Mouse (Mus musculus) kidney, adult 2 months (tissue): ENCODE measurements around the gene Slc38a10. TPM values are rescaled to one million over a fixed set of nuclear protein-coding genes. Genes with fewer than 3 reads are reported as not detected.

Source experiments
- DNase-seq: peaks from one replicate; pipeline ENCODE4 v3.0.0; 2021
- H3K27ac ChIP-seq: fragments of 200-500 bp; 2 replicates; pipeline ENCODE4 v1.5.1; 2012; ENCODE audit warnings: low read depth, low read length, control low read depth, inconsistent platforms; ENCODE audit not compliant: insufficient read depth
- H3K27me3 ChIP-seq: fragments of 200-500 bp; replicated peaks from 2 replicates; pipeline ENCODE4 v1.6.1; 2012; ENCODE audit warnings: mild to moderate bottlenecking, moderate library complexity, low read length, inconsistent platforms; ENCODE audit not compliant: control insufficient read depth, insufficient read depth
- H3K36me3 ChIP-seq: fragments of 200-500 bp; 2 replicates; pipeline ENCODE4 v1.6.1; 2012; ENCODE audit warnings: mild to moderate bottlenecking, moderate library complexity, low read length, inconsistent platforms; ENCODE audit not compliant: control insufficient read depth, insufficient read depth
- H3K4me1 ChIP-seq: fragments of 200-500 bp; 2 replicates; pipeline ENCODE4 v1.6.1; 2011; ENCODE audit warnings: low read length; ENCODE audit not compliant: control insufficient read depth, insufficient read depth
- H3K4me3 ChIP-seq: fragments of 200-500 bp; 2 replicates; pipeline ENCODE4 v1.5.1; 2011; ENCODE audit warnings: mild to moderate bottlenecking, low read depth, low read length, control low read depth; ENCODE audit not compliant: insufficient read depth
- CTCF ChIP-seq: fragments of 200-500 bp; conservative IDR thresholded peaks from 2 replicates; pipeline ENCODE4 v1.5.1; 2011; ENCODE audit warnings: low read depth, mild to moderate bottlenecking, control low read depth, low read length, moderate library complexity, mixed read lengths; ENCODE audit not compliant: insufficient read depth, insufficient read length
- POLR2A ChIP-seq: fragments of 200-500 bp; IDR thresholded peaks from one replicate; pipeline ENCODE4 v1.6.1; 2011; ENCODE audit warnings: low read depth, low read length, control low read depth
- WGBS: fragments of 180-500 bp; shearing (Covaris S2); methylation state at CpG from one replicate; pipeline ENCODE4 v1.1.7; 2018; 5-methylcytosine and 5-hydroxymethylcytosine counted together
- polyA plus RNA-seq: library from polyadenylated mRNA; depleted of rRNA; stranded (reverse); fragments of >200 nt; gene quantifications from 2 replicates; pipeline ENCODE4 v1.2.3, GENCODE M21; 2012

Slc38a10 gene
- polyA plus RNA-seq, 1 experiment = 151 TPM

GRCm38 (mm10) chr11:120072986-120073647 is 78.0 kb downstream of the Slc38a10 start:
- DNase-seq = no peak
- no peaks in the 10 kb centered on the region for H3K36me3 ChIP-seq
- WGBS = 86% methylated on average over 9 of the region's 9 CpGs

GRCm38 (mm10) chr11:120071731-120072320 is 79.3 kb downstream of the Slc38a10 start:
- TF ChIP-seq CTCF (no peak), POLR2A (no peak)
- H3K4me3 ChIP-seq = no peak overlapping the region
- H3K27me3 ChIP-seq = no peaks in the 10 kb centered on the region
- H3K27ac ChIP-seq = no peak overlapping the region
- H3K4me1 ChIP-seq = no peaks in the 10 kb centered on the region
- WGBS = 89% methylated on average over 7 of the region's 7 CpGs
- no peak for DNase-seq
- H3K36me3 ChIP-seq = no peaks in the 10 kb centered on the region

More at GRCm38 (mm10) chr11:120072986-120073647, 78.0 kb downstream of the Slc38a10 start:
- Histone ChIP-seq H3K27me3 (no peaks in the 10 kb centered on the region), H3K27ac (no peak overlapping the region), H3K4me1 (no peaks in the 10 kb centered on the region), H3K4me3 (no peak overlapping the region)
- TF ChIP-seq POLR2A (no peak), CTCF (no peak; the same call in 1 of the 2 replicates)

- Histone ChIP-seq H3K36me3 (no peaks in the 10 kb centered on the region), H3K27me3 (no peaks in the 10 kb centered on the region), H3K4me1 (no peaks in the 10 kb centered on the region), H3K27ac (no peak overlapping the region), H3K4me3 (no peak overlapping the region)
- WGBS = 69% methylated on average over 12 of the region's 12 CpGs
- peak; percentile 19 for DNase-seq
- TF ChIP-seq POLR2A (no peak), CTCF (no peak)
These were observed 80.1 kb downstream of the Slc38a10 start for GRCm38 (mm10) chr11:120071065-120071464.

GRCm38 (mm10) chr11:120070286-120070930 is 80.7 kb downstream of the Slc38a10 start:
- H3K36me3 ChIP-seq = no peaks in the 10 kb centered on the region
- no peak overlapping the region for H3K4me3 ChIP-seq
- no peaks in the 10 kb centered on the region for H3K4me1 ChIP-seq
- TF ChIP-seq CTCF (no peak), POLR2A (no peak)
- 95% methylated on average over 27 of the region's 27 CpGs for WGBS
- DNase-seq = no peak
- no peak overlapping the region for H3K27ac ChIP-seq
- no peaks in the 10 kb centered on the region for H3K27me3 ChIP-seq

- TF ChIP-seq POLR2A = no peak
- no peak for TF ChIP-seq CTCF
- no peak for DNase-seq
- H3K4me3 ChIP-seq = no peak overlapping the region
- H3K4me1 ChIP-seq = no peaks in the 10 kb centered on the region
- 64% methylated on average over 11 of the region's 11 CpGs for WGBS
- H3K36me3 ChIP-seq = no peaks in the 10 kb centered on the region
- H3K27ac ChIP-seq = no peak overlapping the region
- no peaks in the 10 kb centered on the region for H3K27me3 ChIP-seq
These were observed 81.9 kb downstream of the Slc38a10 start for GRCm38 (mm10) chr11:120069261-120069660.

- H3K27me3 ChIP-seq = no peaks in the 10 kb centered on the region
- no peaks in the 10 kb centered on the region for H3K36me3 ChIP-seq
- no peak overlapping the region for H3K4me3 ChIP-seq
- 77% methylated on average over 17 of the region's 17 CpGs for WGBS
- TF ChIP-seq CTCF (no peak), POLR2A (no peak)
- no peak for DNase-seq
- no peaks in the 10 kb centered on the region for H3K4me1 ChIP-seq
- no peak overlapping the region for H3K27ac ChIP-seq
These were observed 83.3 kb downstream of the Slc38a10 start for GRCm38 (mm10) chr11:120067834-120068233.

GRCm38 (mm10) chr11:120065291-120065690 is 85.9 kb downstream of the Slc38a10 start:
- H3K4me1 ChIP-seq = no peaks in the 10 kb centered on the region
- no peak overlapping the region for H3K4me3 ChIP-seq
- 36% methylated on average over 10 of the region's 10 CpGs for WGBS
- TF ChIP-seq CTCF = peak; percentile 71
- TF ChIP-seq POLR2A = no peak
- H3K36me3 ChIP-seq = no peaks in the 10 kb centered on the region
- peak; percentile 61 for DNase-seq
- no peak overlapping the region for H3K27ac ChIP-seq
- H3K27me3 ChIP-seq = no peaks in the 10 kb centered on the region
